Comparison of ENCODE assay signal across 7 mouse cellular contexts in genomic region chr6:39419851-39420721, GRCm38 (mm10). TPM values are rescaled to one million over a fixed set of nuclear protein-coding genes. Genes with fewer than 3 reads are reported as not detected.
DNase-seq lines count a peak whose midpoint lies in the region; ATAC-seq lines count a peak whose summit lies in the region.

TSS of gene Mkrn1 (minus strand) at chr6:39420462.

- WGBS in embryonic facial prominence, embryonic 11.5 days, result under 1% methylated on average over 49 of the region's 82 CpGs
- WGBS in limb, embryonic 11.5 days, result under 1% methylated on average over 76 of the region's 82 CpGs
- WGBS in midbrain, embryonic 14.5 days, result under 1% methylated on average over 76 of the region's 82 CpGs

- H3K4me3 ChIP-seq in embryonic facial prominence, embryonic 11.5 days (ENCODE audit: low read depth, low read length), result peak within 1 kb of the TSS; percentile 98
- peak within 1 kb of the TSS; percentile 96 for H3K4me3 ChIP-seq in limb, embryonic 11.5 days (ENCODE audit: low read depth, low read length)
- peak within 1 kb of the TSS; percentile 92 for H3K4me3 ChIP-seq in midbrain, embryonic 14.5 days (replicated peaks; ENCODE audit: low read depth, low read length)

- H3K27ac ChIP-seq in embryonic facial prominence, embryonic 11.5 days (replicated peaks; ENCODE audit: low read depth, low read length), result peak within 1 kb of the TSS; percentile 36
- H3K27ac ChIP-seq in limb, embryonic 11.5 days (replicated peaks; ENCODE audit: low read depth, low read length), result 0 out of 2 replicates have a peak within 1 kb of the TSS, but pooled peaks have one; percentile 21
- H3K27ac ChIP-seq in midbrain, embryonic 14.5 days (replicated peaks; ENCODE audit: low read depth, low read length), result peak within 1 kb of the TSS; percentile 98

- peak; percentile 83 for DNase-seq in adrenal gland, postnatal 14 days
- DNase-seq in embryonic facial prominence, embryonic 11.5 days (ENCODE audit: low spot score), result peak; percentile 81
- peak; percentile 98 for DNase-seq in heart, adult 11 months
- peak; percentile 87 for DNase-seq in kidney, adult 18-20 months
- DNase-seq in limb, embryonic 11.5 days (ENCODE audit: low spot score), result peak; percentile 83
- DNase-seq in midbrain, embryonic 14.5 days, result peak; percentile 96
- peak; percentile 69 to 79 for DNase-seq in spleen, adult 18-20 months

- H3K9ac ChIP-seq in embryonic facial prominence, embryonic 11.5 days (replicated peaks; ENCODE audit: low read length), result peak within 1 kb of the TSS; percentile 61
- peak within 1 kb of the TSS; percentile 66 for H3K9ac ChIP-seq in limb, embryonic 11.5 days (ENCODE audit: low read length)
- peak within 1 kb of the TSS; percentile 98 for H3K9ac ChIP-seq in midbrain, embryonic 14.5 days (replicated peaks; ENCODE audit: low read length)

- H3K36me3 ChIP-seq in embryonic facial prominence, embryonic 11.5 days (replicated peaks; ENCODE audit: control insufficient read depth, insufficient read depth, low read depth, low read length), result no peaks in the 10 kb centered on the region
- no peaks in the 10 kb centered on the region for H3K36me3 ChIP-seq in limb, embryonic 11.5 days (ENCODE audit: control insufficient read depth, insufficient read depth, low read length)
- H3K36me3 ChIP-seq in midbrain, embryonic 14.5 days (ENCODE audit: control insufficient read depth, insufficient read depth, low read length), result no peaks in the 10 kb centered on the region

- H3K27me3 ChIP-seq in embryonic facial prominence, embryonic 11.5 days (ENCODE audit: control insufficient read depth, insufficient read depth, low read length), result peaks cover 8% of the 10 kb centered on the region
- peaks cover 6% of the 10 kb centered on the region; the same call in 1 of the 2 replicates for H3K27me3 ChIP-seq in limb, embryonic 11.5 days (ENCODE audit: control insufficient read depth, insufficient read depth, low read length)
- H3K27me3 ChIP-seq in midbrain, embryonic 14.5 days (ENCODE audit: control insufficient read depth, insufficient read depth, low read length), result no peaks in the 10 kb centered on the region

- H3K9me3 ChIP-seq in embryonic facial prominence, embryonic 11.5 days (replicated peaks; ENCODE audit: control insufficient read depth, low read length), result no peaks in the 10 kb centered on the region
- H3K9me3 ChIP-seq in limb, embryonic 11.5 days (ENCODE audit: control insufficient read depth, low read length), result no peaks in the 10 kb centered on the region
- H3K9me3 ChIP-seq in midbrain, embryonic 14.5 days (ENCODE audit: control insufficient read depth, low read length), result no peaks in the 10 kb centered on the region

- no peaks in the 10 kb centered on the region for H3K4me1 ChIP-seq in embryonic facial prominence, embryonic 11.5 days (ENCODE audit: control insufficient read depth, insufficient read depth, low read length)
- H3K4me1 ChIP-seq in limb, embryonic 11.5 days (ENCODE audit: control insufficient read depth, insufficient read depth, low read length), result peaks cover 3% of the 10 kb centered on the region; the same call in 1 of the 2 replicates
- peaks cover 10% of the 10 kb centered on the region; the same call in 1 of the 2 replicates for H3K4me1 ChIP-seq in midbrain, embryonic 14.5 days (ENCODE audit: control insufficient read depth, insufficient read depth, low read length)

- peak; percentile 96 for ATAC-seq in embryonic facial prominence, embryonic 11.5 days (replicated peaks; ENCODE audit: insufficient number of reproducible peaks, low FRiP score, low TSS enrichment, low read depth)
- ATAC-seq in limb, embryonic 11.5 days (ENCODE audit: insufficient number of reproducible peaks, low FRiP score, low TSS enrichment, low read depth), result peak; percentile 88
- peak; percentile 96 for ATAC-seq in midbrain, embryonic 14.5 days (ENCODE audit: low FRiP score, low TSS enrichment)

- peak within 1 kb of the TSS; percentile 60 for H3K4me2 ChIP-seq in embryonic facial prominence, embryonic 11.5 days (ENCODE audit: low read depth, low read length)
- peak within 1 kb of the TSS; percentile 73 for H3K4me2 ChIP-seq in limb, embryonic 11.5 days (ENCODE audit: low read depth, severe bottlenecking)
- H3K4me2 ChIP-seq in midbrain, embryonic 14.5 days (ENCODE audit: low read length), result peak within 1 kb of the TSS; percentile 68

RNA-seq across cellular contexts. Expression of gene Mkrn1, which starts in this region (rescaled TPM):
- 94.2 and 101 TPM in 2 replicates for total RNA-seq in adrenal gland, postnatal 14 days (2021)
- polyA plus RNA-seq in embryonic facial prominence, embryonic 11.5 days (2014; fragmentation: Nextera tagmentation; extraction: Ambion mirVana), result 55.7 and 59.7 TPM in 2 replicates
- 35.9 and 36.8 TPM in 2 replicates for polyA plus RNA-seq in limb, embryonic 11.5 days (2014; fragmentation: Nextera tagmentation; extraction: Ambion mirVana)
- polyA plus RNA-seq in midbrain, embryonic 14.5 days (2014; fragmentation: Nextera tagmentation; extraction: Ambion mirVana), result 244 and 294 TPM in 2 replicates

Comparison
In these comparisons a context has a peak if more than half of its experiments do, and no peak if none do; other contexts are left out.
1. Peak in every context shown above with its lines: DNase-seq, ATAC-seq, H3K4me3 ChIP-seq and H3K27ac ChIP-seq.
2. H3K27ac ChIP-seq: peak in every context shown above with its lines; median percentile 98 in midbrain, embryonic 14.5 days; 36 in embryonic facial prominence, embryonic 11.5 days; 21 in limb, embryonic 11.5 days.